Mouse (Mus musculus) heart, embryonic 11.5 days (tissue): Measurements from ENCODE around the gene Foxj2. TPM values are rescaled to one million over a fixed set of nuclear protein-coding genes. Genes with fewer than 3 reads are reported as not detected.

Experiments used
- ATAC-seq: fragments of 200-750 bp; cut with Nextera tagmentation; replicated peaks from 2 replicates; pipeline ENCODE4 v1.8.0; 2017; ENCODE audit warnings: moderate library complexity; ENCODE audit not compliant: insufficient number of reproducible peaks, low FRiP score, low TSS enrichment
- H3K27ac ChIP-seq: fragments of 300-500 bp; sonication (generic); 2 replicates; pipeline ENCODE4 v1.5.1; 2014; ENCODE audit warnings: mild to moderate bottlenecking, low read depth, low read length
- H3K27me3 ChIP-seq: fragments of 300-500 bp; sonication (generic); 2 replicates; pipeline ENCODE4 v1.6.1; 2014; ENCODE audit warnings: mild to moderate bottlenecking, low read length, mixed read lengths; ENCODE audit not compliant: control insufficient read depth, insufficient read depth
- H3K36me3 ChIP-seq: fragments of 300-500 bp; sonication (generic); 2 replicates; pipeline ENCODE4 v1.6.1; 2014; ENCODE audit warnings: mild to moderate bottlenecking, low read length, moderate library complexity, mixed read lengths; ENCODE audit not compliant: control insufficient read depth, insufficient read depth
- H3K4me1 ChIP-seq: fragments of 300-500 bp; sonication (generic); 2 replicates; pipeline ENCODE4 v1.6.1; 2014; ENCODE audit warnings: low read length; ENCODE audit not compliant: control insufficient read depth, insufficient read depth
- H3K4me2 ChIP-seq: fragments of 300-500 bp; sonication (generic); 2 replicates; pipeline ENCODE4 v1.6.1; 2014; ENCODE audit warnings: mild to moderate bottlenecking, moderate library complexity
- H3K4me3 ChIP-seq: fragments of 300-500 bp; sonication (generic); 2 replicates; pipeline ENCODE4 v1.5.1; 2014; ENCODE audit warnings: low read depth, low read length
- H3K9ac ChIP-seq: fragments of 300-500 bp; sonication (generic); 2 replicates; pipeline ENCODE4 v1.6.1; 2014; ENCODE audit warnings: mild to moderate bottlenecking, low read depth, low read length, moderate library complexity
- H3K9me3 ChIP-seq: fragments of 300-500 bp; sonication (generic); replicated peaks from 2 replicates; pipeline ENCODE4 v1.6.1; 2016; ENCODE audit warnings: low read length; ENCODE audit not compliant: control insufficient read depth
- WGBS: fragments of 180-500 bp; shearing (Covaris S2); extraction: QIAGEN DNeasy Blood & Tissue Kit; methylation state at CpG from one replicate; pipeline ENCODE4 v1.1.7; 2014; ENCODE audit not compliant: insufficient replicate concordance; 5-methylcytosine and 5-hydroxymethylcytosine counted together
- polyA plus RNA-seq: library from polyadenylated mRNA; unstranded; fragments of >200 nt; fragmentation: Nextera tagmentation; extraction: Ambion mirVana; gene quantifications from 2 replicates; pipeline ENCODE4 v1.2.1, GENCODE M21; 2014

Foxj2 gene
- polyA plus RNA-seq, 1 experiment from 2014 or later: 4.9 TPM

DNA sequence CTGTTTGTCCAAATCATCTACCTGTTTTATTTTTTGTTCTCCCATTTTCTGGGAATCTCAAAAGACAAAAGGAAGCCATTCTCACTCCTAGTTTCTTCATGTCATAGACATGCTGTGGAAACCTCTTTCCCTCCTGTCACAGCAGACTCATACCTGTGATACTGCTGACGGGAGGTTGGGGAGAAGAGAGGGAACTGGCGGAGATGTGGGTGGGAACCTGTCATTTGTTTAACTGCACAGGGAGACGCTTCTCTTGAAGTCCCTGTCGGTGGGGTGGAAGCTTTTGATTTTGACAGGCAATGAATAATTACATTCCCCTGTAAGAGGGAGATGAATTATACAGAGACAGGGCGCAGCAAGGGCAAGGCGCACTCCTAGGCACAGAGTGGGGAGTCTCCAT, 24.0 kb downstream of the Foxj2 start:
- Histone ChIP-seq H3K4me3 (no peak overlapping the region), H3K36me3 (peaks cover 15% of the 10 kb centered on the region), H3K27ac (no peak overlapping the region), H3K4me1 (no peaks in the 10 kb centered on the region), H3K9ac (no peak overlapping the region), H3K9me3 (no peaks in the 10 kb centered on the region), H3K27me3 (no peaks in the 10 kb centered on the region), H3K4me2 (no peak overlapping the region)
- ATAC-seq: no peak
- WGBS: 84% methylated on average over 6 of the region's 6 CpGs

DNA sequence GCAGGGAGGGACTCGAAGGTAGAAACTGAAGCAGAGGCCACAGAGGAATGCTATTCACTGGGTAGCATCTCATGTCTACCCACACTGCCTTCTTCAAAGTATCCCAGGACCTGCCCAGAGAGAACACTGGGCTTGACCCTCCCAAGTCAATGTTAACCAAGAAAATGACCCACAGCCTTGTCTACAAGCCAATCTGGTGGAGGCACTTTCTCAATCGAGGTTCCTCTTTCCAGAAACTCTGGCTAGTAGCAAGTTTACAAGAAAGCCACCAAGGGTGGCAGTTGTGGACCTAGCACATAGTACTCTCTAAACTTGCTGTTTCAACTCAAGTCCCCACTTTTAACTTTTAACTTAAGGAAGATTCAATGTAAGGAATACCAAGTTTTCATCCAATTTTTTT, 33.0 kb downstream of the Foxj2 start:
- no peak for ATAC-seq
- Histone ChIP-seq H3K4me1 (peaks cover 7% of the 10 kb centered on the region; the same call in 1 of the 2 replicates), H3K27ac (no peak overlapping the region), H3K4me2 (no peak overlapping the region), H3K27me3 (no peaks in the 10 kb centered on the region), H3K36me3 (no peaks in the 10 kb centered on the region), H3K4me3 (no peak overlapping the region), H3K9ac (no peak overlapping the region), H3K9me3 (no peaks in the 10 kb centered on the region)
- whole genome bisulfite sequencing: 52% methylated on average over 2 of the region's 2 CpGs

DNA sequence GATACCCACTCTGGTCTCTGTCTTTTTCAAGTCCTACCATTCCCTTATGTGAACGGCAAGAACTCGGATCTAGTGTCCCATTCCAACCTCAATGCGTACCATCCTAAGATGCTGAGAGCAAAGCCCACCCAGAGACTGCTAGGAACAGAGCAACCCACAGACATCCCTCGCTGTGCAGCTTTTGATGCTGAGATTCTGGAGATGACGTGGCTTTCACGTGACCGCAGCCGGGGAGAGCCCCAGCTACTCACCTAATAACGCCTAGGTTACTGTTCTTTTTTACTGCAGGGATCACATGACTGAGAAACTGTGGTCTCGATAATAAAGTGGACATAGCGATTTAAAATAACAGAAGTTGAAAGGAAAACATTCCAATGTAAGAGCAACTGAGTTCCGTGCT, 34.8 kb downstream of the Foxj2 start:
- Histone ChIP-seq H3K9me3 (no peaks in the 10 kb centered on the region), H3K27me3 (no peaks in the 10 kb centered on the region), H3K9ac (no peak overlapping the region), H3K27ac (no peak overlapping the region), H3K4me2 (no peak overlapping the region), H3K4me3 (no peak overlapping the region), H3K36me3 (no peaks in the 10 kb centered on the region), H3K4me1 (peaks cover 7% of the 10 kb centered on the region; the same call in 1 of the 2 replicates)
- ATAC-seq: no peak
- 80% methylated on average over 12 of the region's 12 CpGs for WGBS

DNA sequence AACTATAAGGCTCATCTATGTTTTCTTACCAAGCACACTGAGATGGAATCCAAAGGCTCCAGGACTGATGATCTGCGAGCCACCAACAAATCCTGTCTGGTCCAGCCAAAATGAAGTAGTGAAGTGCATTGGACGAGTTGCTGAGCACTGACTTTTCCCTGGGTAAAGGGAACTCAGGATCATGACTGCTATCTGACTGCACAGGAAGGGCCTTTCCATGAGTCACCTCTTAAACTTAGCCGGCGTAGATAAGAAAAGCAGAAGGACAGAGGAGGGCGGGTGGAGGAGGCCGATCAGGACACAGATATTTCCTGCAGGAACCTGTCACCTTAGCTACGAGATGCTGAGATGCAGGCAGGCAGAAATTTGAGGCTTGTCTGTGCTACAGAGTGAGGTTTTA, 36.2 kb downstream of the Foxj2 start, which contains the start of gene C3ar1:
Gene C3ar1 (minus strand): TSS at position 207 of the 400 bp plus-strand sequence.
- Histone ChIP-seq H3K9me3 (no peaks in the 10 kb centered on the region), H3K36me3 (no peaks in the 10 kb centered on the region), H3K9ac (no peak within 1 kb of the TSS), H3K4me3 (no peak within 1 kb of the TSS), H3K4me1 (peaks cover 7% of the 10 kb centered on the region; the same call in 1 of the 2 replicates), H3K27ac (0 out of 2 replicates have a peak within 1 kb of the TSS, but pooled peaks have one; percentile 15), H3K27me3 (no peaks in the 10 kb centered on the region), H3K4me2 (peak within 1 kb of the TSS; percentile 11)
- ATAC-seq: peak; percentile 71
- WGBS: 22% methylated on average over 7 of the region's 7 CpGs

DNA sequence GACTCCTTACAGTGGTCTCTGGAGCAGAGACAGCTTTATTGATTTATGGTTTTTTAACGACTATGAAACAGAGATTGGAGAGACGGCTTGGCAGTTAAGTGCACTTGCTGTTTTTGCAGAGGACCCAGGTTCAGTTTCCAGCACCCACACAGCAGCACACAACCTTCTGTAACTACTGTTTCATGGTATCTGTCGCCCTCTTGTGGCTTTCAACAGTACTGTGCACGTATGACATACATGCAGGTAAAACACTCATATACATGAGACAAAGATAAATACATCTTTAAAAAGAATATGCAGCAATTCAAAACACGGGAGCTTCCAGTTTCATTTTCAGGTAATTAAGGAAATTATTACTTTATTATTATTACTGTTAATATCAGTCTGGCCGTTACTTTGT, 42.7 kb downstream of the Foxj2 start:
- Histone ChIP-seq H3K4me1 (no peaks in the 10 kb centered on the region), H3K27ac (no peak overlapping the region), H3K27me3 (no peaks in the 10 kb centered on the region), H3K9ac (no peak overlapping the region), H3K36me3 (no peaks in the 10 kb centered on the region), H3K9me3 (peaks cover 13% of the 10 kb centered on the region), H3K4me2 (no peak overlapping the region), H3K4me3 (no peak overlapping the region)
- WGBS: 76% methylated on average over 6 of the region's 6 CpGs
- no peak for ATAC-seq

DNA sequence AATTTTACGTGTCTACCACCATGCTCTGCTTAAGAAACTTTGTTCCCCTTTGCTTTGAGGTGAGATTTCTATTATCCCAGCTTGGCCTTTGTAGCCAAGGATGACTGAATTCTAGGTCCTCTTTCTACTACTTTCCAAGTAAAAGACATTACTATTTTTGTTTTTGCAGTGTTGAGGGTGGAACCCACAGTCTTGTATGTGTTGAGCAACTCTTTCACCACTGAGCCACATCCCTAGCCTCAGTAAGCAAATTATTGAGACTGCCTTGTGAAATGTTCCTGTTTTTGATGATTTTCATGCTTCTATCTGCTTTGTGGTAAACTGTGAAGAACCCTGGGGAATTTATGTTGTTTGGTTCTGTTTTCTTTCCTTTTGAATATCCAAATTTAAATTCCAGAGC, 43.2 kb downstream of the Foxj2 start:
- Histone ChIP-seq H3K36me3 (no peaks in the 10 kb centered on the region), H3K9me3 (peaks cover 13% of the 10 kb centered on the region), H3K27me3 (no peaks in the 10 kb centered on the region), H3K9ac (no peak overlapping the region), H3K4me3 (no peak overlapping the region), H3K4me1 (no peaks in the 10 kb centered on the region), H3K27ac (no peak overlapping the region), H3K4me2 (no peak overlapping the region)
- 71% methylated on average over 1 of the region's 1 CpGs for WGBS
- ATAC-seq: no peak

DNA sequence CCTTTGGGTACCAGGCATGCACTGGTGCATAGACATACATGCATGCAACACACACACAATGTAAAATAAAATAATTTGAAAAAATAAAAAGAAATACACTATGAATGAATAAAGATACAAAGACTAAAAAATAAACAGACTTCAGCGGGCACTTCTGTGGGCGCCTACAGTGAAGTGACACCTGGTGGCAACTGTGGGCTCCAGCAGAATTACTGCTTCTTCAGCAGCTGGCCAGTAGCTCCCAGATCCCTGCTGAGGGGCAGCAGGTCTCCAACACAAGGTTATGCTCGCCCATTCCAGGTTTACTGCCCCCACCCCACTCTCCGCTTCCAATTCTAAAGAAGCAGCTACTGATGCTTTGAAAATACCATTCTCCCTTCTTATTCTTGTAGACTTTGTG, 48.2 kb downstream of the Foxj2 start:
- Histone ChIP-seq H3K9ac (no peak overlapping the region), H3K4me3 (no peak overlapping the region), H3K27me3 (no peaks in the 10 kb centered on the region), H3K4me1 (no peaks in the 10 kb centered on the region), H3K9me3 (no peaks in the 10 kb centered on the region), H3K27ac (no peak overlapping the region), H3K4me2 (no peak overlapping the region), H3K36me3 (no peaks in the 10 kb centered on the region)
- 44% methylated on average over 4 of the region's 4 CpGs for WGBS
- no peak for ATAC-seq

DNA sequence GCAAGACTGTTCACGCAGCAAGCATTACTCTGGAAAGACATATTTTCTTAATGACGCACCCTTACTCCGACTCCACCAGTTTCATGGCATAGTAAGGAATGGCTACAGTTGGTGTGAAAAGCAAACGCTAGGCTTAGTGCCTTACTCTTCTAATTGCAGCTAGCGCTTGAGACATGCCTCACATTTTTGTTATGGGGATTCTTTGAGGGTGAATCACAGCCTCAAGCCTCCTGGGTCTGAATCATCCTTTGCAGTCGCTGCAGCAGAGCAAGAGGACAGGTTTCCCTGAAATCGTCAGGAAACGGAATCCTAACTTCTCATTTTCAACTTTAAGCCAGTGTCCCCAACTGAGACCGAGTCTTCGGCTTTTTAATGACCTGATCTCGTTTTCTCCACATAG, 50.1 kb downstream of the Foxj2 start:
- Histone ChIP-seq H3K36me3 (no peaks in the 10 kb centered on the region), H3K4me3 (no peak overlapping the region), H3K9ac (no peak overlapping the region), H3K9me3 (no peaks in the 10 kb centered on the region), H3K4me2 (no peak overlapping the region), H3K4me1 (no peaks in the 10 kb centered on the region), H3K27me3 (no peaks in the 10 kb centered on the region), H3K27ac (no peak overlapping the region)
- WGBS: 67% methylated on average over 11 of the region's 11 CpGs
- no peak for ATAC-seq

DNA sequence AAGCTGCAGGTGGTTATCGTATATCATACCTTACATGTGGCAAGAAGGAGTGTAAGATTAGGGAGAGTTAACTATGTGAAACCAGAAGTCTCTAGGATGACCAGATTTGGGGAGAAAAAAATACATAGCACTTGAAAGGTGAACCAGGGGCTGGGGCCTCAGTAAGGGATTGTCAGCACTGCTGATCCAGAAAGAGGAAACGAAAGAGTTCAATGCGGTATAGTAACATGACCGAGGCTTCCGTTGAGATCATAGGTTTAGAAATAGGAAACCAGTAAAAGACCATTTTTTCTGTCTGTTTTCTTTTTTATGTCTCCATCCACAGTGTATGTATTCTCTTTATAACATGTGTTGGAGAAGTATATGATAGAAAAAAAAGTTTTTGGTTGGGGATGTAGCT, 53.1 kb downstream of the Foxj2 start:
- no peak overlapping the region for H3K9ac ChIP-seq
- H3K27ac ChIP-seq: no peak overlapping the region
- peaks cover 5% of the 10 kb centered on the region for H3K4me1 ChIP-seq
- 90% methylated on average over 5 of the region's 5 CpGs for WGBS
- no peaks in the 10 kb centered on the region for H3K9me3 ChIP-seq
- no peaks in the 10 kb centered on the region for H3K36me3 ChIP-seq
- no peak overlapping the region for H3K4me3 ChIP-seq
- no peak for ATAC-seq
- no peaks in the 10 kb centered on the region for H3K27me3 ChIP-seq
- no peak overlapping the region for H3K4me2 ChIP-seq
